Mouse (Mus musculus): ENCODE measurements around the gene Lhx2.
A peak's percentile ranks its signal among the peaks of the same experiment; 100 is the strongest.

Gene Lhx2

DNA sequence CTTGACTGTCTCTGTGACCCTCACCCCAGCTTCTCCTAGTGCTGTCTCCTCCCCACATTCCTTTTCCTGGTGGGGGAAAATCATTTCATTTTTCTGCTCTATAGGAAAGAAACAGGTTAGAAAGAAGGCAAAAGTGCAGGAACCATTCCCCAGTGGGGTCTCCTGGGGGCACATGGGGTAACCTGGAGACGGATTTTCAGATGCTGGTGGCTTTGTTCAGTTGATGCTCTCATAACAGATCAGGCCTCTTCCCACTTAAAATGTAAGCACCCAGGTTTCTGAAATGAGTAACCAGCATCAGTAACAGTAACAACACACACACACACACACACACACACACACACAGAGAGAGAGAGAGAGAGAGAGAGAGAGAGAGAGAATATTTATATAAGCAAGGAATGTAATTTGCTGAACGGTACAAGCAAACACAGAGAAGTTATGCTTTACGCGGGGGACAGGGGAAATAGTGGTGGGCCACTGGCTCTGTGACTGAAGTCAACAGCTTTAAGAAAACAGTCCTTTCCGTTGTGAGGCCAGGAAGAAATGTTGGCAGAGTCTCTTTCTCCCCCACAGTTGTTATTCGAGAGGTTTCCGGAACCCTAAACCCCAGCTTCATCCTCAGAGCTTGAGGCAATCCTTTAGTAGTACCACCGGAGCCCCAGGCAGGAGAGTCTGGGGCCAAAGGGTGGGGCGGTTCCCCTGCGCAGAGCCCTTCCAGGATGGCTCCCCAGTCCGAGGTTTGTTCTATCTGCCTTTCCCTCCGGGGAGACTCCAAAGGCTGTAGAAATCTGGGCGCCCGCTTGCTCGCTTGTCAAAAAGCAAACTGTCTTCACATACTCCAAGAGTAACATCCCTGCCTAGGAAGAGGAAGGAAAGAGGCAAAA, 8.0 kb downstream of the Lhx2 start:
- DNase-seq (ENCODE audit: low spot score), result no peak

DNA sequence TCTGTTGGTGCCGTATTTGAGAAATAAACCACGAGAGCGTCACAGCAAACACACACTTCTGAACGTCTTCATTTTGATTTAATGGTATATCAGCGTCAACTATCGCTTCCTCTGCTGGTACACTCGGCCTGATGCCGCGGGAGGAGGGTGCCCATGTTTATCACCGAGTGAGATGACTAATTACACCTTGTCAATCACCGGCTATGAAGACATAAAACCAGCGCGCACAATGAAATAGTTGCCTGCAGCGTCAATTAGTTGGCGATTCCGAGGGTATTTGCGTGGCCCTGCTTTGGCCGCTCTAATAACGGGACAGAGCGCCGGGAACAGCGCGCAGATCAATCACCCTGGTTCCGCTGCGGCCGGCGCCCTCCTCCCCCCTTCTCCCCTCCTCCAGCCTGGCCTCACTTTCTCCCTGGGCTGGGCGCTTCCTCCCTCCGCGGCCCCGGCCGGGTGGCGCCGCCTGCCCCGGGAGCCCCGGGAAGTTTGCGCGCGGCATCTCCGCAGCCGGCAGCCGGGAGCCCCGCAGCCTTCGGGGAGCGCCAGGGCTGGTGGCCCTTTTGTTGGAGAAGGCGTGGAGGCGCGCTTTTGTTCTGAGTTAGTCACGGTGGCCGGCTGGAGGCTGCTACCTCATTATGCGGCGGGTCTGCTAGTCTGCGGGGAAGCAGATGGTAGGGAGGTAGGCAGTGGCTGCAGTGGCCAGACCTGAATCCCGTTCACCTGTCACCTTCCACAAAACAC, 8.9 kb downstream of the Lhx2 start:
- peak; percentile 10 for DNase-seq (ENCODE audit: low spot score)

DNA sequence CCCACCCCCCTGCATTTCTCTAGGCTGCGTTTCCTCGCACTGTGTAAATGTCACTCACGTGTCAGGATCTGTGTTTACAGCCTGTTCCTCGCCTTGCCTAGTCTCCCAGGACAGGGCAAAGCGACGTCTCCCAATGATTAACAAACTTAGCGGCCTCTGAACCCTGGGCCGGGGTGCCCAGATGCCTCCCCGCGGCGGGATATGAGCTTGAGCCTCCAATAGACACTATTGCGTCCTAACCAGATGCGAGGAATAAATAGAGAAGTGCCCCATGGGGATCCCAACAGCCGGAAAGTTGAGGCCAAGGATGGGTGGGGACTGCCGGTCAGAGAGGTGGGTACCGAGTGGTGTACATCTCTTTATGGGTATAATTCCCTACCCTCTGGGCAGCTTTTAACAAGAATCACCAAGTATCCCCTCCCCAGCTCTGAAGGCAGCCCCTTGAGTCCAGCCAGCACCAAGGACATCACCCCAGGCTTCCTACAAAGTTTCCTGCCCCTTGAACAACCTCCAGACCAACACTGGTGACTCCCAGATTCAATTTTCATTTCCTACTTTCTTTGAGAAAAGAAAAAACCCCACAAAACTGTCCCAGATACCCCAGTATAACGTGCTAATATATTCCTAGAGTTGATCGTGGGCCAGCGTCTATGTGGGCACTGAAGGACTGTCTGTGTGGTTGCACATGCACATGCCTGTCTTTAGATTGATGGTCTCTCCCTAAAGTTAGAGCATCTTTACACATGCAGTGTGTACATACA, 9.8 kb downstream of the Lhx2 start:
- DNase-seq (ENCODE audit: low spot score), result no peak

DNA sequence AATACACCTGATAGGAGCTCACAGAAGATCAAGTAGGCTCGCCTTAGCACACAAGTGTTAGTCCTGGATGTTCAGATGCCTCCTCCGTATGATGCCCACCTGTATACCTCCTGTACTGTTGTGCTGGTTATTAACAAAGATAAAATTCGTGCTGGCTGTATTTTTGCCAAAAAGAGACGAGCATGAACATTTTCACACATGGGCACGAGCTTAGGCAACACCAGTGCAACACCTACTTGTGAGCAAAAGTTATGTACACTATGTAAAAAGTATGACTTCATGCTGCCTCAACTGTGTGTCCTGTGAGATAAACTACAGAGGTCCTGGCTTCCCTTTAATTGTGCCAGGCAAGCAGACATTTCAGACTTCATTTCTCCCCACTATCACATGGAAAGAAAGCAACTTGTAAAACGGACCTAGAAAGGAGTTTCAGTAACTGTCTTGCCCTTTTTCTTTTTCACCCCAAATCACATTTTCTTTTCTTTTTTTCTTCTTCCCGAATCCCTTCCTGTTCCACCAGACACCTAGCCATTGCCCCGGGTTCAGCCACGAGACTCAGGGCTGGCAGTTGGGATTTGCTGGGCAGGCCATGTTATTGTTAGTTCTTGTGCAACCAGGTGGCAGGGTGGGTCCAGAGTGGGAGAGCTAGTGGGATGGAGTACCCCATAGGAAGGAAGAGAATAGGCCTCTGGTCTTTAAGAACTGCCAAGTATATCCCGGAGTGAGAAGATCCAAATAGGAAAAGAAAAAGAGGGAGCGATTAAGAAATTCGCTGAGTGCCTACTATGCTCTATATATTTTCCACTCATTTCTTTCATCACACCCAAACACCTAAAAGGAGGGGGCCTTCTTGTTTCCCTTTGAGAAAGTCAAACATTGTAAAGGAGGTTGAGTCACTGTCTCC, 10.6 kb downstream of the Lhx2 start:
- no peak for DNase-seq (ENCODE audit: low spot score)

DNA sequence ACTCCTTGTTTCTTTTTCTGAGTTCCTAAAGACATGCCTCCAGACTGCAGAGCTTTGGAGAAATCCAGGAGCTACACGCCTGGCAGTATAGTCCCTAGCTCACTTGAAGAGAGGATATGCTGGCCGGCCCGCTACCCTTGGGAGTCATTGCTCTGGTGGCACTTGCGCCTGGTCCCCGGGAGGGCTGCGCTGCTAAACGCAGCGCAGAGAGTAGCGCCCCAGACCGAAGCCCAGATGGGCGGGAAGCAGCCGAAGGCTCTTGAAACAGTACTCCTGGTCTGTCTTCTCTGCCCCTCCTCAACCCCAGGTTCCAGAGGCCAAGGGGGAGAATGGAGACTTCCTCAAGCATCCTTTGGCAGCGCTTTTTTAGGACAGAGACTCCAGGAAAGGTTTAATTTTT, 11.3 kb downstream of the Lhx2 start:
- no peak for DNase-seq (ENCODE audit: low spot score)

DNA sequence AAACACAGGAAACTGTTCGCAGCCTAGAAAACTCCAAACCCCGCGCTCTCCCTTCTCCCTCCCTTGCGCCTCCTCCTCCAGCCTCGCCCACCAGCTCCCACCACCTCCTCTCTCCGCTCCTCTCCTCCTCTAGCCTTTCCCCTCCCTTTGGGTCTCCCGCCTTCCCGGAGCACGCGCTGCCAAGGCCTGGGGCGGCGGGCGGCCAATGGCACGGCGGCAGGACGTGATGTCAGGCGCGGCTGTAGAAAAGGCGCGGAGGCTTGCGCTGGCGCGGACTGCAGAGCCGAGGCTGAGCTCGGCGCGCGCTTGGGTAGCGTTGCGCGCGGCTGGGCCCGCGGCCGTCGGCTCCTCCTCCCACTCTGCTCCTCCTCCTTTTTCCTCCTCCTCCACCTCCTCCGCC, 11.7 kb downstream of the Lhx2 start:
- DNase-seq (ENCODE audit: low spot score), result peak; percentile 58

DNA sequence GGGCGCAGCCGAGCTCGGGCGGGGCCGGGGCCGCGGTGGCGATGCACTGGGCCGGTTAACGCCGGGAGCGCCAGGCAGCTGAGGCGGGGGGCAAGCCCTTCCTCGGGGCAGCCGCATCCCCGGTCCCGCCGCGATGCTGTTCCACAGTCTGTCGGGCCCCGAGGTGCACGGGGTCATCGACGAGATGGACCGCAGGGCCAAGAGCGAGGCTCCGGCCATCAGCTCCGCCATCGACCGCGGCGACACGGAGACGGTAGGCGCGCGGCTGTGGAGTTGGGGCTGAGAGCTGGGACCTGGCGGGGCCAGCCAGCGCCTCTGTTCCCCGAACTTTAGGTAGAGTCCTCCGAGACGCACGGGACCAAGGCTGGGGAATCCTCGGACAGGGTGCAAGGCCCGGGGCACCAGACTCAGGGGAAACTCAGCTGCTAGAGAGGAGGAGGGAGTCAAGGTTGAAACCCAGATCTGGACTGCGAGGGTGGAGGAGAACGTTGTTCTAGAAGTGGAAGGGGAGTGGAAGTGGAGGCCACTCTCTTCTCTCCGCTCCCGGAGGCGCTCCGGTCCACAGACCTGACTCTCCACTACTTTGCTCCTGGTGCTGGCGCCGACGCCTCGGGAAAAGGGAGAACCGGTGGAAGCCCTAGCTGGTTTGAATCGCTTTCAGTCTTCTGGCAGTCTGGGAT, 12.7 kb downstream of the Lhx2 start:
- no peak for DNase-seq (ENCODE audit: low spot score)

DNA sequence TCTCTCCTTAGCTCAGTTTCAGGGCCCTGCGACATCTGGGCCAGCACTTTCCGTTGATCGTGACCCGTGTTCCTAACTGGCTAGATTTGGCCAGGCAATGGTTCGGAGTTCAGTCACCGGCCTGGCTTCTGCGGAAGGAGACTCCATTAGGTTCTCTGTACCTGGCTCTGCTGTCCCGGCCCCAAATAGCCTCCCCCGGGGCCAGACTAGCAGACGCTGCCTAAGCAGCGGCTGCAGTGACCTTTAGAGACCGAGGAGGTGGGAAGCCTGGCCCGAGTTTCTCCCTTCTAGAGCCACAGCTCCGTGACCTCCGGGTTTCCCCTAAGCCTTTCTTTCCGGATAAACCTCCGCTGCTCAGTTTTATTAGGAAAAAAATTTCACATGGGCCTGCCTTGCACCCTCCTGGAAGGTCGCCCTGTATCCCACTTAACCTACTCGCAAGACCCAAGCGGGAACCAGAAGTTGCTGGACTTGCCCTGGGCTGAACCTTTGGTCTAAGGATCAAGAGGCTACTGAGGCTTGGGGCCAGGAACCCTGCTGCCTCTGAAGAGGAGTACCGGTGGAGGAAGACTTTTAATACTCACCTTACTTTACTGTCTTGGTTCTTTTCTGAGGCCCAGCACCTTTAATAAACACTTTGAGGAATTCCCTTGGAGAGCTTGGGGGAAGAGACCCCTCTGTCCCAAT, 13.4 kb downstream of the Lhx2 start:
- DNase-seq (ENCODE audit: low spot score), result no peak

DNA sequence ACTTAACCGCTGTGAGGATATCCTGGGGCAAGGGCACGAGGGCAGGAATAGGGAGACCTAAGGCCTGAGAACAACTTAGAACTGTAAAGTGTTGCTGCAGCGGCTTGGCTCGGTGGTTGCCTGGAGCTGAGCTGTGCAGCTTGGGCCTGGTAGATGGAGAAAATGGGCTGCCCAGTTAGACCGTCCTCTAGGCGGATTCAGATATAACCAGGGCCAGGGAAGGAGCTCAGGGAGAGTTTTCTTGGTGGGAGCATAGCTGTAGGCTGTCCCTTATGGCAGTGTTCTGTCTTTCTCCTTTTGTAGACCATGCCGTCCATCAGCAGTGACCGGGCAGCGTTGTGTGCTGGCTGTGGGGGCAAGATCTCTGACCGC, 13.9 kb downstream of the Lhx2 start:
- no peak for DNase-seq (ENCODE audit: low spot score)

DNA sequence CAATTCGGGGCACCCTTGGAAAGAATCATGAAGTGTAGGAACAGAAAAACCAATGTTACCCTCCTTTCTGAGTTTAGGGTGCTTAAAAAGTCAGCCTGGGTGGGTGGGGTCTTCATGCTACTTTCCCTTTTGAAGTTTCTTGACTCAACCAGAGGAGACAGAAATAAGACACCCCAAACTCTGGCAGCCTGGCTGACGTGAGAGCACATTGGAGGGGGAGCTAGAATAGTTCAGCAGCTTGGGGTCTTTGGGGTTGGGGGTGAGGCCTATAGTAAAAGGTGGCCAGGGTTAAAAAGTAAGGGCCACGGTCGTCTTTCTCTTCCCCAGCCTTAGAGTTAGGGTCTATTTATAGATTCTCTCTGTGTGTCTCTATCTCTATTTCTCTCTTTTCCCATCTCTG, 14.6 kb downstream of the Lhx2 start:
- no peak for DNase-seq (ENCODE audit: low spot score)

DNA sequence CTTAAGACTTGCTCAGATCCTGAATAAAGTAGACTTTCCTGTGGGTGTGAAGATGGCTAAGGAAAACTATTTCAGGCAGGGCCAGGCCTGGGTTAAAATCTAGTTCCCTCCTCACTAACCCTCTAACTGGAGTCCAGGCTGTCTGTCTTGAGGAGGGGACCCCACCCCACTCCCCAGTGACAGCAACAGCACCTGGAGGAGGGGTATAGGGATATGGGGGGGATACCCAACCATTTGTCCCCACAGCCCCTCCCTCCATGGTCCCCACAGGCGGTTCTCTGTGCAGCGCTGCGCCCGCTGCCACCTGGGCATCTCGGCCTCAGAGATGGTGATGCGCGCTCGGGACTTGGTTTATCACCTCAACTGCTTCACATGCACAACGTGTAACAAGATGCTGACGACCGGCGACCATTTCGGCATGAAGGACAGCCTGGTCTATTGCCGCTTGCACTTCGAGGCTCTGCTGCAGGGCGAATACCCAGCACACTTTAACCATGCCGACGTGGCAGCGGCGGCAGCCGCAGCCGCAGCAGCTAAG, 15.2 kb downstream of the Lhx2 start:
- no peak for DNase-seq (ENCODE audit: low spot score)

DNA sequence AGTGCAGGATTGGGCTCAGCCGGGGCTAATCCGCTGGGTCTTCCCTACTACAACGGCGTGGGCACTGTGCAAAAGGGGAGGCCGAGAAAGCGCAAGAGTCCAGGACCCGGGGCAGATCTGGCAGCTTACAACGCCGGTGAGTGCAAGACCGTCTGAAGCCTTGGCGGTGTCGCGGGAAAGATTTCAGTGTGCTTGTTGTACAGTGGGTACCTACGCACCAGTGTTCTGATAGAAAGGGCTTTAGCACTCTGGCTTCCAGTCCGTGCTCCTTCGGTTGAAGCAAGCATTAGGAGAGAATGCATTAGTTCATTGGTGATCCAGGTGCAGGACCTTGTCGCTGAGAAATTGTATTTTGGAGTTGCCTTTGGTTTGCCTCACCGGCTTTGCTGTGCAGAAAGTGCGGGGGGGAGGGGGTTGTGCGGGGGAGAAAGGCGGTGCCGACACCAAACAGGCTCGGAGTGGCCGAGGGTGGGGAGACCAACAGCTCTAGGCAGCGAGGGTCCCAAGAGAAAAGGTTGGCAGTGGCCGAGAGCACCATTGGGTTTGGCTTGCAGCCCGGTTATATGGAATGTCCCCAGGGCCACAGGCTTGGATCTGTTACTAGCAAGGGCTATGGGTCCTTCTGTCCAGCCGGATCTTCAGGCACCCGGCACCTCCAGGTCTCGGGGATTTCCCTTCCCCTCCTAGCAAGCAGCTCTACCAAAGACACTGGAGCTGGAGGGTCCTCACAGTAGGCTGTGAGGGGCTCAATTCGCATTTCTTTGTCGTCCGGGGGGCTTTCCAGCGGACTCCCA, 15.8 kb downstream of the Lhx2 start:
- DNase-seq (ENCODE audit: low spot score), result no peak

DNA sequence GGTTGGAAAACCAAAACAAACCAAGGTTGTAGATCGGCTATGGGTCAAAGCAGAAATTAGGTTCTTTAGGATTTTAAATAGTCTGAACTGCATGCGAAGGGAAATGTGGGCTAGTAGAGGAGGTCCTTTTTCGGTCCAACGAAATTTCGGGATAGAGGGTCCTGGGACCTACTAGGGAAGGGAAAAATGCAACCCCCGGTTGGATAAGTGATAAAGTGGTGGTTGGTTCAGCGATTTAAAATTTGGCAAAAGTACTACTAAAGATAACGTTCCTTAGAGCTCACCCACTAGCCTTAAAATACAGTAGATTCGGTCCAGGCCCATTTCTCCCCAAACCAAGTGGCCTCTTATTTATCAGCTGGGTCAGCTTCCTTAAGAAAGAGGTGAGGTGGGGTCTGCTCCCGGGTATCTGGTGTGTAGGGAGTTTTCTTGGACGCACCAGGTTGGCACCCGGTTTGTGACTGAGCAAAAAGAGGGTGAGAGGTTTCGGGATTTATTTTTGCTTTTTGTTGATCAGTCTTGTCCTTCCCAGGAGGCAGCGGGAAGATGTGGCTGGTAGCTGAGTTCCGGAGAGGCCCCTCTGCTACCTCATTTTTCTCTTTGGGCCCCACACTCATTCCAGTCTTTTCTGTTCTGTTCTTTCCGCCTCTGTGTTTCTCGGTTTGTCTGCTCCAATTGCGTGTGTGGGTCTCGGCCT, 16.8 kb downstream of the Lhx2 start:
- no peak for DNase-seq (ENCODE audit: low spot score)

DNA sequence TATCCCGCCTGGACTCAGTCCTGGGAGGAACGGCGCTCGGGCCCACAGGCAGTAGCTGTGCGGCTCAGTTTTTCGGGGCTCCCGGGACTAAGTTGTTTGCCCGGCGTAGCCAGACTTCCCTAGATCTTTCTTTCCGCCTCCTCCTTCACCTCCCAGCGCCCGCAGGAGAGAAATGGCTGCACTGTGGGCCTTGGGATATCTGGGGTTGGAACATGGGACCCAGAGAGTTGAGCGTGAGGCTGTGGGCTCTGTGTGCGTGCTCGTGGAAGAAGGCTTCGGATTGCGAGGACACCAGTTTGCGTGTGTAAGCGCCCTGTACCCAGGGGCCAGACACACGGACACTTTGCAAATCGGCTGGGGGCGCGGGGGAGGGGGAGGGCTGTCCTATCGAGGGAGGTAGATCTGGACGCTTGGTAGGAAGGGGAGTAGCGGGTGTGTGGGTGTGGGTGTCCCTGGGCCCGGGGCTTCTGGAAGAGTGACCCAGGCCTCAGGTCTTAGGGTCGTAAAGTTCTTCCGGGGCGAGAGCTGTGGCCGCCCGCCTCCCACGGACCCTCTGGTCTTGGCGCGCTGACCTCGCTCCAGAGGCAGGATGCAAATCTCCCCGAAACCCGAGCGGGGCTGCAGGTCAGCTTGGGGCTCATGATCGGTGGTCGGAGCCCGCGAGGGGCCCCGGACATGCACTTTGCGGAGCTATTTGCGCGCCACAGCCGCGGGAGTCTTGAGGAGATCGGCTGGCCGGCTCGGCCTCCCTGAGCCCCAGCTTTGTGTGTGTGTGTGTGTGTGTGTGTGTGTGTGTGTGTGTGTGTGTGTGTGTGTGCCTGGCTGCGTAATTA, 17.6 kb downstream of the Lhx2 start:
- no peak for DNase-seq (ENCODE audit: low spot score)

DNA sequence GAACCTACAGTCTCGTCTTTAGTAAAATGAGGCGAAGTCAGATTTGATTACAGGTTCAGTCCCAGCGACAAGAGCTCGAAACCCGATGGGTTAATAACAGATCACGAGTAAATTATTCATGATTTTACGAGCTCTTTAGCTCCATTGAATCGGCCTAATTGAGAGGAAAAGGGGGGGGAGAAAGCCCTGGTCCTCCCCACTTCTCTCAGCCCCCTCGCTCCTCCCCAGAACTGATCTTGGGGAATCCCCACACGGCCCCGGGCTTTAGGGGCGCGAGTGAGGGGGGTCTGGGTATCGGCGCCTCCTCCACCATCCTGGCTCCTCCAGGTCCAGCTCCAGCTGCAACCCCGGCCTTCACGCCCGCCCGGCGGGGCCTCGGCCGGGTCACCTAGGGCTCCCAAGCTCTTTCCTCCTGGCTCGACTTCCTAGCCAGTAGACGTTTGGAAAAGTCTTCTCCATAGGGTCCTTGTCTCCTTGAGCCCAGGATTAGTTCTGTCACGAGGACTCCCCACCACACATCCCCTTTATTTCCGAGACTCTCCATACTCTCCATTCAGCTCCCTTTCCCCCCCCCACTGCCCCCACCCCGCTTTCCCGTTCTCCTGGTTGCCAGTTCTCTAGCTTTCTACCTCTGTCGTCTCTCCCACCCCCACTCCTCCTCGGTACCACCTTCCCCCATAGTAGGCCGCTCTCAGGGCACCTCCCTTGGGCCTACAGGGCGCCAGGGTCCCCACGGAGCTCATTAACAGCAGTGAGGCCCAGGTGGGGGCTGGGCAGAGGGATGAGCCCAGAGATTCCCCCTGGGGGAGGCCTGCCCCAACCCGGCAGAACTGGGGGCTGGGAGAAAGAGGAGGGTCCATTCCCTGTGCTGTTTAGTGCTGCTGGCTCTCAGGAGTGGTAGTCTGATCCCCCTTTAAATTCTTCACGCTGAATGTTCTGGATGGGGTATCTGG, 18.5 kb downstream of the Lhx2 start:
- no peak for DNase-seq (ENCODE audit: low spot score)

DNA sequence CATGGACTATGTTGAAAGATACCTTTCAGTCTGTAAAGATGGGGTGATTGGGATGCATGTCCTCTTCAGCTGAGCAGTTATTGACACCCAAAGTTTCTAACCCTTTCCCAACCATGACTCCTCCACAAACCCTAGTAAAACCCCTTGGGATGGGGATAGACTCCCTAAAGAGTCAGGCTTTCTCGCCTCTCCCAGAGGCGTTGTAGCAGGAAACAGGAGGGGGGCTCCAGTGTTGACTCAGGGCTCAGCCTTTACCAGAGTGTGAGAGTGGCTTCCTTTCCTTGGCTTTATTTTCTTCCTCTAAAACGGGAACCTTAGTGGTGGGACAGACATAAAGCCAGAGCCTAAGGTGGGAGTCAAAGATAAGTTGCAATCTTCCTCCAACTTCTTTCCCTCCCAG, 19.5 kb downstream of the Lhx2 start:
- DNase-seq (ENCODE audit: low spot score), result no peak

DNA sequence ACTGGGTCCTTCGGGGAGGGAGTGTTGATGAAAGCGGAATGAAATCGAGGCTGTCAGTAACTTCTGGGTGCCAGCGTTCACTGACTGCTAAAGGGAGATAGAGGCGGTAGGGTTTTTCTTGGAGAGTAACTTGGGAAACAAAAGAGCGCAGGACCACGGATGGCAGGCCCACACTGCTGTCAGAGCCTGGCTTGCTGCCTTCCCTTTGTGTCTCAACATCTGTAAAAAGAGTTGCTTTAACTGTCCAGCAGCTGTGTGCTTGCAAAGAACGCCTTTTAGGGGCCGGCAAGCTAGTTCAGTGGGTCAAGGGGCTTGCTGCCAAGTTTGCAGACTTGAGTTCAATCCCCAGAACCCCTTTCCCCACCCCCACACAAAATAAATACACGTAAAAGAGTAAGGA, 20.1 kb downstream of the Lhx2 start:
- no peak for DNase-seq (ENCODE audit: low spot score)

Data from T-cell, adult 2 months (primary cell).